Mouse (Mus musculus) heart, embryonic 16.5 days (tissue): ENCODE measurements around the gene Exoc3l2. TPM values are rescaled to one million over a fixed set of nuclear protein-coding genes. Genes with fewer than 3 reads are reported as not detected.
"Not testable (repeated sequence)": the region's sequence is repeated elsewhere in the genome, so short reads cannot be mapped to it uniquely, and the experiment has no call there.

Experiments used
- ATAC-seq: fragments of 200-750 bp; cut with Nextera tagmentation; replicated peaks from 2 replicates; pipeline ENCODE4 v1.8.0; 2017; ENCODE audit warnings: moderate number of reproducible peaks; ENCODE audit not compliant: insufficient read depth, low FRiP score; ENCODE audit errors: extremely low read depth
- H3K27ac ChIP-seq: fragments of 300-500 bp; sonication (generic); 2 replicates; pipeline ENCODE4 v1.5.1; 2014; ENCODE audit warnings: mild to moderate bottlenecking, low read length, control low read depth, moderate library complexity
- H3K27me3 ChIP-seq: fragments of 300-500 bp; sonication (generic); 2 replicates; pipeline ENCODE4 v1.6.1; 2014; ENCODE audit warnings: low read length, mixed read lengths; ENCODE audit not compliant: control insufficient read depth, insufficient read depth
- H3K36me3 ChIP-seq: fragments of 300-500 bp; sonication (generic); 2 replicates; pipeline ENCODE4 v1.6.1; 2014; ENCODE audit not compliant: control insufficient read depth, insufficient read depth
- H3K4me1 ChIP-seq: fragments of 300-500 bp; sonication (generic); 2 replicates; pipeline ENCODE4 v1.6.1; 2014; ENCODE audit warnings: low read length, mixed read lengths; ENCODE audit not compliant: control insufficient read depth, insufficient read depth
- H3K4me2 ChIP-seq: fragments of 300-500 bp; sonication (generic); 2 replicates; pipeline ENCODE4 v1.6.1; 2014; ENCODE audit warnings: low read depth, mild to moderate bottlenecking, control low read depth, low read length
- H3K4me3 ChIP-seq: fragments of 300-500 bp; sonication (generic); 2 replicates; pipeline ENCODE4 v1.5.1; 2014; ENCODE audit warnings: mild to moderate bottlenecking, control low read depth, low read length
- H3K9ac ChIP-seq: fragments of 300-500 bp; sonication (generic); 2 replicates; pipeline ENCODE4 v1.6.1; 2014; ENCODE audit warnings: low read length, control low read depth
- H3K9me3 ChIP-seq: fragments of 300-500 bp; sonication (generic); replicated peaks from 2 replicates; pipeline ENCODE4 v1.6.1; 2016; ENCODE audit warnings: low read length; ENCODE audit not compliant: control insufficient read depth
- WGBS: fragments of 180-500 bp; shearing (Covaris S2); extraction: QIAGEN DNeasy Blood & Tissue Kit; methylation state at CpG from one replicate; pipeline ENCODE4 v1.1.7; 2014; 5-methylcytosine and 5-hydroxymethylcytosine counted together
- polyA plus RNA-seq: library from polyadenylated mRNA; unstranded; fragments of >200 nt; fragmentation: Nextera tagmentation; extraction: Ambion mirVana; gene quantifications from 2 replicates; pipeline ENCODE4 v1.2.1, GENCODE M21; 2015

Gene Exoc3l2
- polyA plus RNA-seq, 1 experiment from 2014 or later: 0.59 TPM

DNA sequence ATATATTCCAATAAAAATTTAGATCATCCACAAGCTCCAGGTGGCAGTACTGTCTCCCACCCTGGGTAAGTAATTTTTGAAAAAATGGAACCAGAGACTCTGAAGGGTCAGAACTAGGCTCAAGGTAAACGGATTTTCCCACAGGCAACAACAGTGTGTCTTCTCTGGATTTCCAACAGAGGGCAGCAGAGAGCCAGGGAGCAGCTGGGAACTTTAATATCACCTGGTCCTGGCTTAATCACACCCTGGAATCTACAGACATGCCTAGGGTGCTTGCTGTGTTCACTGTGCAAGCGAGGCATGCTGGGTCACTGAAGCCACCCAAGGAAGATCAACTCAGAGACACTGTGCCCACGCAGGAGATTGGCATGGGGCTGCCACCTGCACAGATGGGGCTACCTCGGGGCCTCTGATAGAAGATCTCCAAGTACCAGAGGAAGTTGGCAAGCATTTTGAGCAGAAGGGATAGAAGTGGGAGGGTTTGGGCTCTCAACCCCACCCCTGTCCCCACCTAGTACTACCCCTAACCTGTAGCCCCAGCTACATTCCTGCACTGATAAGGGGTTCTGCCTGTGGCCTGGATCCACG lies 40.4 kb downstream of the Exoc3l2 start:
- Histone ChIP-seq H3K4me3 (no peak overlapping the region), H3K36me3 (no peaks in the 10 kb centered on the region), H3K4me1 (peaks cover 6% of the 10 kb centered on the region), H3K27me3 (no peaks in the 10 kb centered on the region), H3K4me2 (no peak overlapping the region), H3K9me3 (no peaks in the 10 kb centered on the region), H3K9ac (no peak overlapping the region), H3K27ac (no peak overlapping the region)
- 31% methylated on average over 5 of the region's 5 CpGs for WGBS
- no peak for ATAC-seq

GRCm38 (mm10) chr7:19506326-19506725 lies 43.2 kb downstream of the Exoc3l2 start:
- Histone ChIP-seq H3K4me1 (peaks cover 13% of the 10 kb centered on the region), H3K27ac (no peak overlapping the region), H3K9me3 (no peaks in the 10 kb centered on the region), H3K4me3 (no peak overlapping the region; the same call in 1 of the 2 replicates), H3K4me2 (no peak overlapping the region; the same call in 1 of the 2 replicates), H3K27me3 (no peaks in the 10 kb centered on the region), H3K36me3 (no peaks in the 10 kb centered on the region), H3K9ac (no peak overlapping the region)
- WGBS: 42% methylated on average over 6 of the region's 6 CpGs
- ATAC-seq: no peak

GRCm38 (mm10) chr7:19506969-19507611 lies 44.0 kb downstream of the Exoc3l2 start:
- Histone ChIP-seq H3K9me3 (no peaks in the 10 kb centered on the region), H3K9ac (peak overlapping the region; percentile 92), H3K36me3 (no peaks in the 10 kb centered on the region), H3K4me1 (peaks cover 13% of the 10 kb centered on the region), H3K27me3 (no peaks in the 10 kb centered on the region), H3K4me2 (peak overlapping the region; percentile 97), H3K4me3 (peak overlapping the region; percentile 97), H3K27ac (no peak overlapping the region)
- WGBS: 2% methylated on average over 71 of the region's 71 CpGs
- ATAC-seq: no peak

DNA sequence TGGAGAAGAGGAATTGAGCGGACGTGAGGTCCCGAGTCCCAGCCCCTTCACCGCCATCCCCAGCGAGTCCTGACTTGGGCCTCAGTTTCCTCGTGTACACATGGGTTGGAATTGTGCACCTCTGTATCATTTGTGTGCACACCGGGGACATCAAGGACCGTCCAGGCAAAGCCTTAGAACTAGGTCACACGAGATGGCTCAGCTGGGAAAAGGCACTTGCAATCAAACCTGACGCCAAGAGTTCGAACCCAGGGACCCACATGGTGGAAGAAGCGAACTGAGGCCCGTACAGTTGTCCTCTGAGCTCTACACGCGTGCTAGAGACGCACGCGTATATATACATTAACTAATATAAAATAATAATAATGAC lies 44.5 kb downstream of the Exoc3l2 start:
- Histone ChIP-seq H3K27ac (peak overlapping the region; percentile 76), H3K36me3 (no peaks in the 10 kb centered on the region)
- WGBS: 4% methylated on average over 18 of the region's 18 CpGs

DNA sequence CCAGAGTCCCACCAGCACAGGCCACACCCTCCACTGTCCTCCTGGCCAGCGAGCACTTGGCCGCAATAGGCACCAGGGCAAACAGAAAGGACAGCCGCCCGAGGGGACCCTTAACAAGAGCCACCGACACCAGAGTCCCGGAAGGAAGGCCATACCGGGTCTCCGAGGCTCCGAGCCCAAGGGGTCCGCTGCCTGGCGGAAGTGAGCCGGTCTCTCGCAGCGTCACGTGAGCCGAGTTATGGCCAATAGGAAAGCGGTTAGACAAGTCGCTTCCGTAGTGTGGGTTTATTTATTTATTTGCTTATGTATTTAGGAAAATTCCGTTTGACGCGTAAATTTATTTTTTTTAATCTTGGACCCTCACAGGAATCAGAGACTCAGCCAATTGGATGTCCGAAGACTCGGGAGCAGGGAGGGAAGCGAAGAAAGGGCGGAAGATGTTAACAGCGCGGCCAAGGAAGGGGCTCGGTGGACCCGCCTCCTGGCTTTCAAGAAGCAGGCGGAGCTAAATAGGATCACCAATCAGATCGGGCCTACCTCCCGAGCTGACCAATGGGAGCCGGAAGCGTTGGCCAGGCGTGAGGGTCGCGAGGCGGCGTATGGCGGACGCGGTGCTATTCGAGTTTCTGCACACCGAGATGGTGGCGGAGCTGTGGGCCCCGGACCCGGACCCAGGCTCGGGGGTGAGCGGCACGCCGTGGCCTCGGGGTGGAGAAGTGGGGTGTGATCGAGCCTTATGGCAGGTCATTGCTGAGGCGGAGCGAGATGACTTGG lies 45.2 kb downstream of the Exoc3l2 start, which contains the start of the genes Bloc1s3 and Trappc6a:
TSS of gene Bloc1s3 (minus strand) at position 218 of the 774 bp plus-strand sequence.
TSS of gene Trappc6a (plus strand) at position 246 of the 774 bp plus-strand sequence.
- H3K4me1 ChIP-seq: peaks cover 13% of the 10 kb centered on the region
- peak within 1 kb of the TSS; percentile 97 for H3K4me2 ChIP-seq
- H3K9me3 ChIP-seq: no peaks in the 10 kb centered on the region
- ATAC-seq: peak; percentile 94
- no peaks in the 10 kb centered on the region for H3K27me3 ChIP-seq
- H3K36me3 ChIP-seq: no peaks in the 10 kb centered on the region
- WGBS: under 1% methylated on average over 56 of the region's 56 CpGs
- H3K27ac ChIP-seq: peak within 1 kb of the TSS; percentile 89
- H3K4me3 ChIP-seq: peak within 1 kb of the TSS; percentile 97
- peak within 1 kb of the TSS; percentile 92 for H3K9ac ChIP-seq

More for the DNA sequence above, 44.5 kb downstream of the Exoc3l2 start:
- H3K27me3 ChIP-seq: no peaks in the 10 kb centered on the region
- H3K9ac ChIP-seq: peak overlapping the region; percentile 92
- H3K4me1 ChIP-seq: peaks cover 13% of the 10 kb centered on the region
- ATAC-seq: no peak
- peak overlapping the region; percentile 97 for H3K4me3 ChIP-seq
- H3K4me2 ChIP-seq: peak overlapping the region; percentile 97
- H3K9me3 ChIP-seq: no peaks in the 10 kb centered on the region

GRCm38 (mm10) chr7:19508924-19509568 lies 45.9 kb downstream of the Exoc3l2 start:
- Histone ChIP-seq H3K36me3 (no peaks in the 10 kb centered on the region), H3K9me3 (no peaks in the 10 kb centered on the region), H3K4me1 (peaks cover 13% of the 10 kb centered on the region), H3K27ac (peak overlapping the region; percentile 89), H3K27me3 (no peaks in the 10 kb centered on the region), H3K9ac (peak overlapping the region; percentile 92), H3K4me2 (peak overlapping the region; percentile 97), H3K4me3 (peak overlapping the region; percentile 97)
- peak; percentile 16; the same call in 1 of the 2 replicates for ATAC-seq
- 3% methylated on average over 15 of the region's 15 CpGs for WGBS

- Histone ChIP-seq H3K4me3 (no peak overlapping the region; the same call in 1 of the 2 replicates), H3K27me3 (no peaks in the 10 kb centered on the region), H3K9ac (no peak overlapping the region; the same call in 1 of the 2 replicates), H3K4me1 (peaks cover 13% of the 10 kb centered on the region), H3K4me2 (peak overlapping the region; percentile 97), H3K36me3 (no peaks in the 10 kb centered on the region), H3K9me3 (no peaks in the 10 kb centered on the region), H3K27ac (peak overlapping the region; percentile 89)
- 90% methylated on average over 7 of the region's 7 CpGs for WGBS
- no peak for ATAC-seq
Measured at GRCm38 (mm10) chr7:19509786-19510185, 46.7 kb downstream of the Exoc3l2 start.

DNA sequence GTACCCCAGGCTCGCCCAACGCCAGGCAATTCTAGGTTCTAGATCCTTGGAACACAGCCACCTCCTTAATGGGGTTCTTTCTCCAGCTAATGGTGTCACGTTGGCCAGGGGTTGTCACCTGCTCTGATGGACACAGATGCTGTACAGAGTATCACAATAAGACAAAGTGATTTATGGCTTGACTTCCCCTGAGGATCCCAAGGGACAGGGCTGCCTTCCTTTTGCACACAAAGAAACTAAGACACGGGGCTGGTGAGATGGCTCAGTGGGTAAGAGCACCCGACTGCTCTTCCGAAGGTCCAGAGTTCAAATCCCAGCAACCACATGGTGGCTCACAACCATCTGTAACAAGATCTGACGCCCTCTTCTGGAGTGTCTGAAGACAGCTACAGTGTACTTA lies 48.8 kb downstream of the Exoc3l2 start:
- not testable (repeated sequence) for H3K9ac ChIP-seq

More for the DNA sequence above, 48.8 kb downstream of the Exoc3l2 start:
- H3K36me3 ChIP-seq, H3K27me3 ChIP-seq, H3K4me3 ChIP-seq, H3K4me2 ChIP-seq, H3K27ac ChIP-seq, H3K9me3 ChIP-seq, ATAC-seq: not testable (repeated sequence)
- peaks cover 13% of the 10 kb centered on the region for H3K4me1 ChIP-seq
- 80% methylated on average over 6 of the region's 7 CpGs for WGBS
